Mouse (Mus musculus) olfactory bulb, adult 2 months (tissue): ENCODE results near the gene BC017158. TPM values are rescaled to one million over a fixed set of nuclear protein-coding genes. Genes with fewer than 3 reads are reported as not detected.
"Not testable (repeated sequence)": the region's sequence is repeated elsewhere in the genome, so short reads cannot be mapped to it uniquely, and the experiment has no call there.

Experiments
- H3K27ac ChIP-seq: fragments of 200-500 bp; 2 replicates; pipeline ENCODE4 v1.5.1; 2012; ENCODE audit warnings: low read depth, low read length; ENCODE audit not compliant: insufficient read depth
- H3K4me1 ChIP-seq: fragments of 200-500 bp; 2 replicates; pipeline ENCODE4 v1.6.1; 2012; ENCODE audit warnings: low read length; ENCODE audit not compliant: control insufficient read depth, insufficient read depth
- H3K4me3 ChIP-seq: fragments of 200-500 bp; 2 replicates; pipeline ENCODE4 v1.5.1; 2012; ENCODE audit warnings: mild to moderate bottlenecking, low read depth, low read length, moderate library complexity; ENCODE audit not compliant: insufficient read depth
- CTCF ChIP-seq: fragments of 200-500 bp; IDR thresholded peaks from 2 replicates; pipeline ENCODE4 v1.5.1; 2012; ENCODE audit warnings: low read depth, mild to moderate bottlenecking, low read length, moderate library complexity; ENCODE audit not compliant: insufficient read depth
- POLR2A ChIP-seq: fragments of 200-500 bp; IDR thresholded peaks from 2 replicates; pipeline ENCODE4 v1.6.1; 2012; ENCODE audit warnings: mild to moderate bottlenecking, low read depth, low read length, moderate library complexity; ENCODE audit not compliant: insufficient read depth
- WGBS: fragments of 180-500 bp; shearing (Covaris S2); methylation state at CpG from one replicate; pipeline ENCODE4 v1.1.7; 2018; 5-methylcytosine and 5-hydroxymethylcytosine counted together
- polyA plus RNA-seq: library from polyadenylated mRNA; stranded (reverse); fragments of >200 nt; gene quantifications from 2 replicates; pipeline ENCODE4 v1.2.4, GENCODE M21; 2012; ENCODE audit warnings: low replicate concordance; ENCODE audit not compliant: missing spikeins, insufficient read depth, insufficient read length

BC017158 gene
- polyA plus RNA-seq = not detected in 2 replicates

- H3K4me1 ChIP-seq = peaks cover 4% of the 10 kb centered on the region
- TF ChIP-seq CTCF (no peak), POLR2A (peak; percentile 36; the same call in 1 of the 2 replicates)
- H3K27ac ChIP-seq = no peak within 1 kb of the TSS
- under 1% methylated on average over 47 of the region's 47 CpGs for WGBS
- peak within 1 kb of the TSS; percentile 71 for H3K4me3 ChIP-seq
Measured at GRCm38 (mm10) chr7:128297617-128298480, at the start of gene BC017158. BC017158 (minus strand) TSS chr7:128298170.

GRCm38 (mm10) chr7:128346991-128347390 is 49.0 kb upstream of the BC017158 start:
- Histone ChIP-seq H3K4me1 (peaks cover 4% of the 10 kb centered on the region; the same call in 1 of the 2 replicates), H3K27ac (no peak overlapping the region), H3K4me3 (no peak overlapping the region)
- 76% methylated on average over 8 of the region's 8 CpGs for WGBS
- no peak for TF ChIP-seq CTCF
- TF ChIP-seq POLR2A = no peak

DNA sequence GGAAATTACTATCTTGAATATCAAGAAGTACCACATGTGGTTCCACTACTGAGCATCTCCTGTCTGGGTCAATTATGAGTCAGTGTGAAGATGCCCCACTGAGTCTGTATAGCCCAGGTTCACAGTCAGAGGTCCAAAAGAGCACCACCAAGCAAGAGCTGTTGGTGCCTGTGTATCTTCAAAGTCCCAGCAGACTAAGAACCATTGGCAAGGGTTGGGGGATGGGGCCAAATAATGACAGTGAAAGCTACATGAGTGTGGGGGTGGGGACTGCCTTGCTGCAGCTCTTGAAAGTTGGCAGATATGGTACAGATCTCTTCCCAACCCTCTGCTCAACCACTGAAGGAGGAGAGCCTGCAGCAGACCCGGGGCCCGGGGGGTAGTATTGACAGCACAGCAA is 48.6 kb upstream of the BC017158 start:
- no peak for TF ChIP-seq CTCF
- TF ChIP-seq POLR2A = no peak
- Histone ChIP-seq H3K4me1 (peaks cover 4% of the 10 kb centered on the region; the same call in 1 of the 2 replicates), H3K4me3 (no peak overlapping the region), H3K27ac (no peak overlapping the region)
- 24% methylated on average over 2 of the region's 2 CpGs for WGBS

GRCm38 (mm10) chr7:128345691-128346090 is 47.7 kb upstream of the BC017158 start:
- Histone ChIP-seq H3K4me3 (no peak overlapping the region), H3K27ac (no peak overlapping the region), H3K4me1 (peaks cover 4% of the 10 kb centered on the region; the same call in 1 of the 2 replicates)
- TF ChIP-seq POLR2A (no peak), CTCF (no peak)
- 85% methylated on average over 6 of the region's 6 CpGs for WGBS

GRCm38 (mm10) chr7:128344928-128345653 is 47.1 kb upstream of the BC017158 start:
- WGBS = 60% methylated on average over 6 of the region's 6 CpGs
- peak; percentile 93 for TF ChIP-seq CTCF
- no peak for TF ChIP-seq POLR2A
- Histone ChIP-seq H3K4me3 (no peak overlapping the region), H3K4me1 (peaks cover 4% of the 10 kb centered on the region; the same call in 1 of the 2 replicates), H3K27ac (no peak overlapping the region)

GRCm38 (mm10) chr7:128344488-128344887 is 46.5 kb upstream of the BC017158 start:
- 84% methylated on average over 7 of the region's 7 CpGs for WGBS
- no peak overlapping the region for H3K27ac ChIP-seq
- TF ChIP-seq CTCF (no peak), POLR2A (no peak)
- peaks cover 4% of the 10 kb centered on the region; the same call in 1 of the 2 replicates for H3K4me1 ChIP-seq
- H3K4me3 ChIP-seq = no peak overlapping the region

GRCm38 (mm10) chr7:128342691-128343090 is 44.7 kb upstream of the BC017158 start:
- WGBS = 91% methylated on average over 8 of the region's 10 CpGs
- not testable (repeated sequence) for H3K27ac ChIP-seq, H3K4me1 ChIP-seq, H3K4me3 ChIP-seq

GRCm38 (mm10) chr7:128340321-128340720 is 42.4 kb upstream of the BC017158 start:
- 81% methylated on average over 9 of the region's 9 CpGs for WGBS
- not testable (repeated sequence) for H3K4me1 ChIP-seq, H3K4me3 ChIP-seq, H3K27ac ChIP-seq

GRCm38 (mm10) chr7:128332896-128333295 is 34.9 kb upstream of the BC017158 start:
- 100% methylated on average over 1 of the region's 1 CpGs for WGBS
- TF ChIP-seq POLR2A = no peak
- no peak for TF ChIP-seq CTCF
- H3K27ac ChIP-seq = no peak overlapping the region
- no peak overlapping the region for H3K4me3 ChIP-seq
- no peaks in the 10 kb centered on the region for H3K4me1 ChIP-seq
